Mouse (Mus musculus): ENCODE measurements around the gene Gm17304.

DNA sequence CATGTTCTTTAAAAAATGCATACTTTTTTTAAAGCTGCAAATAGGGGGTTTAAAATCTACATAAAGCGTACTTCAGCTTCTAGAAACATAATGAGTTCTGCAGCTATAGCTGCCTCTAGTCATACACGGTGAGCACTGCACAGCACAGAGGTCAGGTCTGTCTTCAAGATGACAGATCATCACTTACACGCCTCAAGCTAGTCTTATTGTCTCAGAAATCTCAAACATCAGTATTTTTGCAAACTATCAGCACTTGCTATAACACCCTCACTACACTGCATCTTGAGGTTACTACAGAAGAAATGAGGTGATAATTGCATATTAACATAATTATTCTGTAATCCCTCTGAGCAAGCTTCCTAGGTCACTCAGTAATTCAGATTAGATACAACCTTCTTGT is 33.0 kb downstream of the Gm17304 start:
- TF ChIP-seq EP300 (IDR thresholded peaks at IDR 0.05; ENCODE audit: insufficient read depth, low read depth, low read length) = no peak
- no peak for TF ChIP-seq CTCF (IDR thresholded peaks at IDR 0.05; ENCODE audit: low read depth, low read length)

Data from ES-Bruce4 (cell line).